Mouse (Mus musculus) hematopoietic stem cell, adult 5-6 weeks (primary cell): ENCODE data around the gene Schip1. TPM values are rescaled to one million over a fixed set of nuclear protein-coding genes. Genes with fewer than 3 reads are reported as not detected.

Source experiments
- ATAC-seq, 2 experiments: fragments of 125-278 bp in 1 of 2; replicated peaks in 1 of 2; 2 replicates each; pipeline ENCODE4 v1.8.0; 2016 to 2017; ENCODE audit warnings: inconsistent platforms in 2 of 2, mild to moderate bottlenecking in 2 of 2, moderate number of reproducible peaks in 2 of 2, low read depth in 1 of 2, moderate TSS enrichment in 1 of 2; ENCODE audit not compliant: low FRiP score in 2 of 2, poor library complexity in 2 of 2, severe bottlenecking in 2 of 2, insufficient read depth in 1 of 2, low TSS enrichment in 1 of 2
- total RNA-seq: library from RNA; stranded (forward); fragments of 172-1452, 232-1000 nt; gene quantifications from 2 replicates; pipeline ENCODE4 v1.2.3, GENCODE M21; 2017

The Schip1 gene
- total RNA-seq, 1 experiment from 2014 or later = 0.94 TPM

DNA sequence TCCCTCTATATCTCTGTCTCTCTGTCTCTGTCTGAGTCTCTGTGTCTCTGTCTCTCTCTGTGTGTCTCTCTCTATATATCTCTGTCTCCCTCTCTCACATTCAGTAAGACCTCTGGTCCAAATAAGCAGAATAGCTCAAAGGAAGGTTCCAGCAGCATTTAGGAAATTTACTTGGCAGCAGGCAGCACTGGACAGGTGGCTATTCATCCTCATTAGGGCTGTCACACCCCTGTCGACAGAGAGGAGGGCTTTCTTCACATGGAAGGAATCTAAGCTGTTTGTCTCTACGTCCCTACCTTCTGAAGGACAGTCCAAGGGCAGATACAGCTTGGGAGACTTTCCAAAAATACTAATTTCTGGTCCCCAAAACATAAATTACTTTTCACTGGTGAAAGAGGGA lies 267.9 kb downstream of the Schip1 start:
- ATAC-seq = no peak

DNA sequence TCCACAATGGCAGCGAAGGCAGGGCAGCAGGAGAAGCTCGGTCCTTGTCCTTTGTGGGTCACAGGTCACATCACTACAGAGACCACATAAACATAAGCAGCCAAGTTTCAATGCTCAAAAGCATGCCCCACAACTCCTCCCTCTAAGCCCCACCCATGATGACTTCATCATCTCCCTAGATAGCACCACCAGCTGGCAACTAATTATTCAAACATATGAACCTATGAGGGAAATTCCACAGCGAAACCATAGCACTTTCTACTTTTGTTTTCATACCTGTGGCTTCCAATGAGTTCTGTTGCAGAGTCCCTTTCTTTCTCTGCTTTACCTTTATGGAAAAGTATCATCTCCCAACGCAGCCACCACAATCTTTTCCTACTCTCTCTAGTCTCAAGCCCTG lies 270.9 kb downstream of the Schip1 start:
- no peak for ATAC-seq

DNA sequence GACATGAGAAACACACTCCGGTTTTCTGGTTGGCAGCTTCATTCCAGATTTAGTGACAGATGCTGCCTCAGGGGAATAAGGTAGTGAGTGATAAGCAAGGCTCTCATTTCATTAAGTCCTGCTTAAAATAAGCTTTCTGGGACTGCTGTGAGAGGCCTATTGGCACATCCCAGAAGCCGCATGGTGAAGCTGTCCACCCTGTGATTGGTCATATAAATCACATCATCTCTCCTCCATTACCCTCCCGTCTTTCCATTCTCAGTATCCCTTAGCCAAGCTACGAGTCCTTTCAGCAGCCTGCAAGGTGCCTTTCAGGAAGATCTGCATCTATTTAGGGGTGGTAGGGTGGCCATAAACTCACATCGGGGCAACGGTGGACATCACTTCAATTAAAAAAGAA lies 286.0 kb downstream of the Schip1 start:
- ATAC-seq = no peak

DNA sequence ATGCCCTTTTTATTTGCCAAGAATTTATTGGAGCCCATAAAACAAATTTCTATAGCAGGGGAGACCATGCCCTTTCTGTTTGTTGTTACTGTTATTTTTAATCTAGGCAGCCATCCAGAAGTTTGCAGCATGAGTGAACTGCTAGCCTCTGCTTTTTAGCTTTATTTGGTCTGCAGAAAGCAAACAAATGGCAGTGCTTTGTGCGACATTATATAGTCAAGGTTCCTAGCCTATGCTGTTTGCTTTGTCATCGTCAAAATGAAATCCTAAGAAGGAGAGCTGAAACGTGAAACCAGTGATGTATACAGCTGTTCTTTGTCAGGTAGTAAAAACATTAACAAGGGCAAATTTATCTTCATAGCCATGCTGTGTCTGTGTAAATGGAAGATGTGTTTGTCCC lies 286.9 kb downstream of the Schip1 start:
- ATAC-seq = no peak

DNA sequence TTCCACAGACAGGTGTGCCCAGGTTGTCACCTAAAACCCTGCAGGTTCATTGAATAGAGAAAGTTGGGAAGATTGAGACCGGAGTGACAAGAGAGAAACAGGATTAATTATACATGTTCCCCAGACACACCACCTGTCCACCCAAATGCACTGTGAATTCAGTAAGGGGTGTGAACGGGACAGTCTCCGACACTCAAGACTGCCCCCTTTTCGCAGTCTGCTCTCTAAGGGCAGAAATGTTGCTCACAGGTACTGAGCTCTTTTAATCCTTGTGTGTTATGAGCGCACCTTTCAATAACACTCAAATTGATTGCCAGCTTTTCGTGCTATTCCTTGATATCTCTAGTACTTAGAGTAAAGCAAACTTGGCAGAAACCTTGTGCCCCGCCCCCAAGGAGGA lies 288.4 kb downstream of the Schip1 start:
- ATAC-seq = no peak

DNA sequence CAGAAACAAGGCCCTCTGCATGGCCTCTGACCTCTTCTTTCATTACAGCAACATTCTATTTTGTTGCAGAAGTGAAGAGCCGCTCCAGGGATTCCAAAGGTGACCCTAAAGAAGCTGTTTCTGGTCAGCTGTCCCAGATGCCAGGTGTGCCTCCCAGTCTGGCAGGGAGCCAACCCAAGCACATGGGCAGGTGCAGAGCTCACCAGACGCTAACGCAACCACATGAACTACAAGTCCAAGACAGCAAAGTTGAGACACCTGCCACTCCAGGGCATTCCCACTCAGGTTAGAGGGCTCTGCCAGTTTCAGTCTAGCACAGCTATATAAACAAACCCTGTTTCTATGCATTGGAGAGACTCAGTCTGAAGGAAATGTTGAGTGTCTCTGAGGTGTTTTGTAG lies 288.9 kb downstream of the Schip1 start:
- ATAC-seq = no peak

DNA sequence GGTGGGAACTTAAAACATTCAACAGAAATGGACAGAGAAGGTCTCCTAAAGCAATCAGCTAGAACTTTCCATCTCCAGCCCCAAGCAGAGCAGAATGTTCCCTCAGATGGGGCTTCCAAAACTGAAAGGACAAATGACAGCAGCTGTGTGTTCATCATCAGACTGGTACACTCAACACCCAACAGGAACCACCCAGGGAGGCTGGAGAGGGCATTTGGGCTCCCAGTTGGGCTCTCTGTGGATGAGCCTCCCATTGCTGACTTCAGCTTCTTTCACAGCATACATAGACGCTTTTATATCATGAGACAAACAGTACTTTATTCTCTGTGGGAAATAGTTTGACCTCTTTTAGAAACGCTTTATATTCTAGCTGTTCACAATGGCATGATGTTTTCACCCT lies 291.9 kb downstream of the Schip1 start:
- no peak for ATAC-seq

DNA sequence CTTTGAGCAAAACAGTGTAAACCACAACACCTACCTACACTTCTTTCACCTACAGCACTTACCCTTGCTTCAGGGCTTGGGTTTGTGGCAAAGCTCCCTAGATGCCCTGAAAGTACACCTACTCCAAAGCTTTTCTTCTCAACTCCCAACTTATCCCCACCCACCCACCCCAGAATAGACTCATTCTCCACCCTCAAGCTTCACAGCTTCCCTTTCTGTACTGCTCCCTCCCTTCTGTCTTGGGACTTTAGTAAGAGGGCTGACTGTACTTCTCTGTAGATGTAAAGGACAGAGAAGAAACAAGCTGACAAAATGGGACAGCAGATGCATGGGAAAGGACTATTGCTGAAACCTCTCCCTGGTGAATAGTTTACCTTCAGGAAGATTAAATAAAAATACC lies 303.4 kb downstream of the Schip1 start:
- ATAC-seq = no peak

DNA sequence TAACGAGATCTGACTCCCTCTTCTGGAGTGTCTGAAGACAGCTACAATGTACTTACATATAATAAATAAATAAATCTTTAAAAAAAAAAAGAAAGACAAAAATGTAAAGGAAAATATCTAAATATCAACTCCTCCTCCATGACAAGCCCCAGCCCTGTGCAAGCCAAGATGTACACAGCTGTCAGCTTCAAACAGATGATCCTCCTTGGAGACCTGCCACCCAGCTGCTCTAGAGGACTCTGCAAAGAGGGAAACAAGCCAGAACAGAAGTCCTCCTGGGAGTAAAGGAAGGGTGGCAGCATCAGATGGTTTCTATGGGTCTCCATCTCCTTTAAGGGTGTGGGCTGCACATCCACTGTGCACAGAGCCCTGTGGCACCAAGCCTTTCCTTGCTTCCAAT lies 308.3 kb downstream of the Schip1 start:
- ATAC-seq = no peak

DNA sequence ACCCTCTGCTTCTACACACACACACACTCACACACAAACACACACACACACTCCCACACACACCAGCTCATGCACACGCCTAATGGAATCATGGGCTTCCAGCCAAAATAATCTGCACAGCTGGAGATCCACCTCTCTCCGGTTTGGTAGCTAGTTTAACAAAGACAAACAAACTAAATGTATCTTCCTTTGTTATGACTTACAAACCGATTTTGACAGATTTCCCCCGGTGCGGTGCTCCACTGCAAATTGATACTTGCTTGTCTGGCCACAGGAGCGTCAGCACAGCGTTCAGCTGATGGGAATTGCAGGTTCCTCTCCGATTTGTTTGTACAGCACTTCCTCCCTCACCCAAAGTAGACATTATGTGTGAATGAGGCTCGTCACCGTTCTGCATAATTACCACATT lies 310.5 kb downstream of the Schip1 start:
- no peak for ATAC-seq

DNA sequence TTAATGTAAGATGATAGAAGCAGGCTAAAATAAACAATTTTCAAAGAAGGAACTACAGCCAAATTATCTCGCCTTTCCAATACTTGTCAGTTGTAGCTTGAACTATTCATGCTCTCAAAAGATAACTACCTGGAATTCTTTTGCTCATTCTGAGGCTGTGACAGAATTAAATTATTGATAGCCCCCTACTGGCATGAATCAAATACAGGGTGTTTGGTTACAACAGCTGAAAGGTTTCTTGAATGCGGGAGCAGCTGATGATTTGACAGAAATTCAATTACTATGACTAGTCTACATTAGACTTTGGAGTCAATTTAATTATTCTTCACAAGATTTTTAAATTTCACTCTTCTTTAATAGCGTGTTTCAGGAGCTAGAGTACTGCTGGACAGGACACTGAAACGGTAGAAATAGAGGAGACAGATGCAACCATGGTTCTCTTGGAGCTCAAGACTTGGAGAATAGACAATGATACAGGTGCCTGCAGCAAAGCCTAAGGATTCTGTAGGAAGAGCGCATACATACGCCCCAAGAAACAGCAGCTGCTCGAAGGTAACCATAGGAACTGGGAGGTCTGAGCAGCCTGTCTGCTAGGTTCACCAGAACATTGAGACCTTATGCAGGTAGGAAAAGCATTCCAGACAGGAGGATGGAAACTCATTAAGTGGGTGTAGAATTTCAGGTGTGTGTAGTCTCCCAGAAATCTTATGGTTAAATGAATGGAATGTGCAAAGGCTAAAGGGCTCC lies 313.0 kb downstream of the Schip1 start:
- ATAC-seq = no peak

DNA sequence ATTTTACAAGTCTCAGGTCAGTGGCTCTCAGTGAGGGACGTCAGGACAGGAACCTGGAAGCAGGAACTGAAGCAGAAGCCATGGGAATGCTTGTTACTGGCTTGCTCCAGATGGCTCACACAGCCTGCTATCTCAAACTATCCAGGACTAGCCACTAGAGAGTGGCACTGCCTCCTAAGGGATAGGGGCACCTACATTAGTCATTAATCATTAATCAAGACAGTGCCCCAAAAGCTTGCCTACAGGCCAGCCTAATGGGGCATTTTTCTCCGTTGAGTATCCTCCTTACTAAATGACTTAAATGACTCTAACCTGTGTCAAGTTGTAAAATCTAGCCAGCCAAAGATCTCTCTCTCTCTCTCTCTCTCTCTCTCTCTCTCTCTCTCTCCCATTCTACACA lies 314.2 kb downstream of the Schip1 start:
- ATAC-seq = no peak

DNA sequence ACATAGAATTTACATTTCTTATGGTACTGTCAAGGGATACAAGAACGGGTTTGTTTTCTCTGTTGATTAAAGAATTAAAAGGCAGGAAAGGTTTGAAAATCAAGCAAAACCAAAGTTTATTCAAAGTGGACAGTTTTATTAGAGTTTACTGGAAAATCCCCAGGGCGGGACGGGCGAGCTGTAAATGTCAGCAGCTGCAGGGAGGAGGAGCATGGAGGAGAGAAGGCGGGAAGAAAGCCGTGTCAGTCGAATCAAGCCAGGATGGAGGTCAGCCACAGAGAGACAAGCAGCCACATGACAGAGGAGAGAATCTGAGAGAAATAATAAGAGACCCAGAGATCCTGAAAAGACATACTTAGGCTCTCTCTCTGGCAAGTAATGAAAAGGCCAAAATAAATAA lies 314.6 kb downstream of the Schip1 start:
- ATAC-seq = no peak

DNA sequence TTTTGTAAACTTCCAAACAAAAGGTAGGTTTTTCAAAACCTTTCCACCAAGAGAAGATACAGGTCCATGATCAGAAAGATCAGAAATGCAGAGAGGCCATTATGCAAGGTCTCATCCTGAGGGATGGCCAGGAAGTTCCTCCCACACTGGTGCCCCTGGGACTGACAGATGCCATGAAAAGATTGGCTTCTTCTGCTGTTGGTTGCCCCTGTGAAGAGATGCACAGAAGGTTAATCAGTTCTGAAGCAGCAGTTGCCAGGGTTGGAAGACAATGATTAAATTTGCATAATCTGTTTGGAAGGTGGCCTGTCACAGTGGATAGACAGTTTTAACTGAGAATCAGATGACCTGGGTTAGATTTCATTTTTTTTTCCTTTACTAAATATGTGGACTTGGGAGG lies 319.1 kb downstream of the Schip1 start:
- no peak for ATAC-seq

DNA sequence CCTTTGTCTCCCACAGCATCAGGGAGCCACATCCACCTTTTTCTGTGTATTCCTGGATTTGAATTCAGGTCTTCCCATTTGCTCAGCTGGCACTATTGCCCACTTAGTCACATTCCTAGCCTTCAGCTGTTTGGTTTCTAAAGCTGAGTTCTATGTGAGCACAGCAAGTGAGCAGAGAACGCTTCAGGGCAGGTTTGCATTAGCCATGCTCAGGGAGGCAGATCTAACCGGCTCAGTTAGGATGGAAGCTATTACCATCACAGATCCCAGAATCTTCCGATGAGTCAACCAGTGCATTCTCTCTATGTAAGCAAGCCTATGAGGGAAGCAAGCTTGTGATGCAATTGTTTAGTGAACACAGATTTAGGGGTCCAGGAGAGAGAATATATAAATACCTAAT lies 320.9 kb downstream of the Schip1 start:
- ATAC-seq = no peak

DNA sequence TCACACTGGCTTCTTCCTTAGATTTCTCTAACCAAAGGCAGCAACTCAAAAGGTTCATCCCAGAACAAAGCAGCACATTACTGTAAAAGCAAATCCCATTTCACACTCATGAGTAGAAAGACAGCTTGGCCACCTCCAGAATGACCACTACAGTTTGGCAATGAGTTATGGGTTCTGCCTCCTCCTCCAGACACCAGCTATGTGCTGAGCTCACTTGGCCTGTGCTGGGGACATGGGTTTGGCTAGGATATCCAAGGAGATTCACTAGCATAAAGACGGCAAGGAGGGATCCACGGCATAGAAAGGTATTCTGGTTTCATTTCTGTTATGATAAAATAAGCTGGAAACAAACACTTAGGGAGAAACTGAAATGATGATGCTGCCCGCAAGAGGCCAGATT lies 323.4 kb downstream of the Schip1 start:
- ATAC-seq = no peak

DNA sequence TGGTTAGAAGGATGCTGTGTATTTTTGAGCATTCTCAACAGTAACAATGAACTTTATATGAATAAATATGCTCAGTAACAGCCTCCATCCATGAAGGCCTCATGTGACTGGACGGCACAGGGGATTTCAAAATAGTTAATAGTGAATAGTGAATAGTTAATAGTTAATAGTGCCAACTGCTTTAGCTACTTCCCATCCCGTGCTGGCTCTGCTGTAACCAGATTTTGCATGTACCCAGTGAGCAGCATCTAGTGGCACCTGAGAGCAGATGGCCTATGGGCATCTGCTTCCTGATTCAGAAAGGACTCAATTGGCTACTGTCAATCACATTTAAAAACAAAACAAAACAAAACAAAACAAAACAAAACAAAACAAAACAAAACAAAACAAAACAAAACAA lies 329.0 kb downstream of the Schip1 start:
- ATAC-seq = no peak

DNA sequence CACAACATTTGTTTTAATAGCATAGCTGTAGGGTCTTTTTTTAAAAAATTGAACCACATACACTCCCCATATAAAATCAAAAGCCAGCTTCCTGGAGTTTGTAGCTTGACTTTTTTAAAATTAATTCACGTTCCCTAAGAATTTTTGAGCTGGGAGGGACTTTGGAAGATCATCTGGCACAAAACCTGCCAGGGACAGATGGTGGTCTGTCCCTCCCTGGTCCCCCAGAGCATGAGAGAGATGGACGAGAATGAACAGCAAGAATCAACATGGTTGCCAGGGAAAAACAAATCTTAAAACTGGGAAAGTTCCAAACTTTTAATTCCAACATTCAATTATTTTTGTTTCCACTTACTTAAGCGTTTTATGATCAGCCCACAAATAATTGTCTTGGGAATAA lies 334.1 kb downstream of the Schip1 start:
- ATAC-seq = no peak

DNA sequence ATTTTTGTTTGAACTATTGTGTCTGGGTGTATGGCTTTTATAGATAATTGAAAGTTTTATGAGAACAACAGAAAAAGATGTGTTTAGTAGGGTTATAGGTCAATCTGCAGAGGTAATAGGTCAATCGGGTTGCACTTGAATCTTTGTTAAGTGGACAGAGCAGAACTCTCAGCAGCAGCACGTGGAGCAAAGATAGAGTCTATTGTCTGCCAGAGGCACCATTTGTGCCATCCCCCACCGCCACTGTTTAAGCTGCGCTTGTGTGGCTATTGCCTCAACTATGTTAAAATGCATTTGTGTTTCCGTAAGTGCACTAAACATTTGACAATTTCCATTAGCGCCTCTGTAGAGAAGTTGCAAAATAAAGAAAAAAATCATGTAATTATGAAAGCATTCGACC lies 335.5 kb downstream of the Schip1 start:
- ATAC-seq = no peak

DNA sequence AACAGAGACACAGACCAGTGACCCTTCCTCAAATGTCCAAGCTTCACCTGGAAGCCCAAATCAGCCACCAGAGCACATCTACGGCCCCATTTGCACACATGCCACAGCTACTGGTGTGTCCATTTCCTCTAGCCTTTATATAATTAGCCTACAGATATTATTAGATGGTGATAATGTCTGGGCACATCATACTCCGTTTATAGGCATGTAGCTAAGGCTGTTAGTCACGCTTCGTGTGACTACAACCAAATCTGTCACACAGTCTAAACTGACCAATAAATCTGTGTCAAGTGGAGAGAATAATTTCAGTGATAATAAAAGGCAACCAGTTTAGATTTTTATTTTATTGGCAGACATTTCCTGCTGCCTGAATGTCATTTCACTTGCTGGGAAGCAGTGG lies 338.7 kb downstream of the Schip1 start:
- no peak for ATAC-seq
